Mouse (Mus musculus): ENCODE data around the gene Vmn1r61. TPM values are rescaled to one million over a fixed set of nuclear protein-coding genes. Genes with fewer than 3 reads are reported as not detected.

Gene Vmn1r61
- total RNA-seq (2021): not detected
- long read RNA-seq, experiment 1: 0 reads
- long read RNA-seq, experiment 2: 0 reads

DNA sequence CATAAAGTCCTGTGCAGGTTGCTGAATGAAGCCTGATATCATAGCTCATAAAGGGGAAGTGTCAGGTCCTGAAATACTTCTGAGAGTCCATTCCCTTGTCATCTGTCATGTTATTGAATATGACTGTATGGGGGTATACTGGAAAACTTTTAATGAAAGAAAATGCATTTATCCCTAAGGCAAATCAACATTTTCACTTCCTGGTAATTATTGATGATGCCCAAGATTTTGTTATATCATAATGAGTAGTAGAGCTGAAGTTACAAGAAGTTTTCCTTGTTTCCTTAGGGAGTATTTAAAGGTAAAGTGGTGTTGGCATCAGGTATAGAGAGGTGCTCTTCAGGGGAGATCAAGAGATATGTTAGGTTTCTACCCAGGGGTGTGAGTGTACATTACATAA, at the start of gene Vmn1r61:
Gene Vmn1r61, minus strand, starts transcription at position 101 of the 400 bp plus-strand sequence.
- no peak for DNase-seq

Other genes with a start within 250 kb of the Vmn1r61 start
- gene Vmn1r58, start 199.9 kb downstream of the Vmn1r61 start, total RNA-seq (2021): not detected
- gene Vmn1r59, start 156.5 kb downstream of the Vmn1r61 start, total RNA-seq (2021): not detected
- not detected for gene Vmn2r28, start 119.3 kb downstream of the Vmn1r61 start, total RNA-seq (2021)
- not detected for gene Vmn1r60, start 66.0 kb downstream of the Vmn1r61 start, total RNA-seq (2021)
- gene Vmn1r62, start 60.3 kb upstream of the Vmn1r61 start, total RNA-seq (2021): not detected
- not detected for gene Vmn1r63, start 192.2 kb upstream of the Vmn1r61 start, total RNA-seq (2021)

Measured in gastrocnemius, postnatal 10 days (tissue).